Mouse (Mus musculus) heart, postnatal 0 days (tissue): ENCODE results near the gene Nr1i2. TPM values are rescaled to one million over a fixed set of nuclear protein-coding genes. Genes with fewer than 3 reads are reported as not detected.

Source experiments
- ATAC-seq: fragments of 200-750 bp; cut with Nextera tagmentation; 2 replicates; pipeline ENCODE4 v1.8.0; 2017; ENCODE audit warnings: low read depth, moderate number of reproducible peaks, moderate library complexity; ENCODE audit not compliant: insufficient read depth
- DNase-seq: peaks from one replicate; pipeline ENCODE4 v3.0.0-alpha.2; 2016; ENCODE audit warnings: low spot score
- H3K27ac ChIP-seq: fragments of 300-500 bp; sonication (generic); 2 replicates; pipeline ENCODE4 v1.5.1; 2014; ENCODE audit warnings: low read depth, mild to moderate bottlenecking
- H3K27me3 ChIP-seq: fragments of 300-500 bp; sonication (generic); 2 replicates; pipeline ENCODE4 v1.6.1; 2014; ENCODE audit warnings: low read length, mixed read lengths; ENCODE audit not compliant: control insufficient read depth, insufficient read depth
- H3K36me3 ChIP-seq: fragments of 300-500 bp; sonication (generic); replicated peaks from 2 replicates; pipeline ENCODE4 v1.6.1; 2014; ENCODE audit warnings: low read length, mixed read lengths; ENCODE audit not compliant: control insufficient read depth, insufficient read depth
- H3K4me1 ChIP-seq: fragments of 300-500 bp; sonication (generic); 2 replicates; pipeline ENCODE4 v1.6.1; 2014; ENCODE audit warnings: antibody characterized with exemption; ENCODE audit not compliant: control insufficient read depth, insufficient read depth
- H3K4me2 ChIP-seq: fragments of 300-500 bp; sonication (generic); 2 replicates; pipeline ENCODE4 v1.6.1; 2014; ENCODE audit warnings: low read depth, mild to moderate bottlenecking, low read length, moderate library complexity
- H3K4me3 ChIP-seq: fragments of 300-500 bp; sonication (generic); 2 replicates; pipeline ENCODE4 v1.5.1; 2014; ENCODE audit warnings: low read depth, low read length
- H3K9ac ChIP-seq: fragments of 300-500 bp; sonication (generic); replicated peaks from 2 replicates; pipeline ENCODE4 v1.6.1; 2014; ENCODE audit warnings: low read depth, low read length, mixed read lengths
- H3K9me3 ChIP-seq: fragments of 300-500 bp; sonication (generic); replicated peaks from 2 replicates; pipeline ENCODE4 v1.6.1; 2016; ENCODE audit warnings: low read length; ENCODE audit not compliant: control insufficient read depth
- CTCF ChIP-seq: IDR thresholded peaks from 2 replicates; pipeline ENCODE4 v1.5.1; 2016; ENCODE audit warnings: antibody characterized with exemption, control low read depth, low read depth
- EP300 ChIP-seq: IDR thresholded peaks from 2 replicates; pipeline ENCODE4 v1.6.1; 2016; ENCODE audit warnings: antibody characterized with exemption, low read depth
- WGBS: fragments of 180-500 bp; shearing (Covaris S2); extraction: QIAGEN DNeasy Blood & Tissue Kit; methylation state at CpG from one replicate; pipeline ENCODE4 v1.1.7; 2014; 5-methylcytosine and 5-hydroxymethylcytosine counted together
- polyA plus RNA-seq: library from polyadenylated mRNA; unstranded; fragments of >200 nt; fragmentation: Nextera tagmentation; extraction: Ambion mirVana; gene quantifications from 2 replicates; pipeline ENCODE4 v1.2.1, GENCODE M21; 2015
- total RNA-seq: library from RNA; depleted of rRNA; stranded (reverse); fragments of >200 nt; gene quantifications from 2 replicates; pipeline ENCODE4 v1.2.3, GENCODE M21; 2014; ENCODE audit warnings: low replicate concordance

The Nr1i2 gene
- total and polyA plus RNA-seq, 2 experiments from 2014 or later: not detected

DNA sequence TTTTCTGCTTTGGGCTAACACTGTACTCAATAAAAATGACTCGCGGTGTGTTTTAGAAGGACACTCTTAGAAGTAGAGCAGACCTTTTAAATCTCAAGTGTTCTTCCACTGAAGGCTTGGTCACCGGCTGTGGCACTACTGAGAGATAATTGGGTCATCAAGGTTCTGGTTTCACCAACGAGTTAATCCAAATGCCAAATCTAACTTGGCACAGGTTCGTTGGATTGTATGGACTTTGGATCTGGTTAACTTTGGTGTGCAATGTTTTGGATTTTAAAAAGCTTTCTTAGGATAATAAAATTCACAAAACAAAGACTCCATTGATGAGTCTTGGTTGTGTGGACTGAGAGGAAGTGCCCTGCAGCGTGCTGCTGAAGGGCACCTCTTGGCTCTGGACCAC lies 3.8 kb upstream of the Nr1i2 start:
- Histone ChIP-seq H3K4me3 (no peak overlapping the region), H3K9me3 (no peaks in the 10 kb centered on the region), H3K27me3 (no peaks in the 10 kb centered on the region), H3K27ac (no peak overlapping the region), H3K9ac (no peak overlapping the region), H3K36me3 (no peaks in the 10 kb centered on the region), H3K4me2 (no peak overlapping the region), H3K4me1 (no peaks in the 10 kb centered on the region)
- no peak for TF ChIP-seq CTCF
- TF ChIP-seq EP300: no peak
- WGBS: 82% methylated on average over 6 of the region's 6 CpGs
- ATAC-seq (no peak), DNase-seq (no peak)

DNA sequence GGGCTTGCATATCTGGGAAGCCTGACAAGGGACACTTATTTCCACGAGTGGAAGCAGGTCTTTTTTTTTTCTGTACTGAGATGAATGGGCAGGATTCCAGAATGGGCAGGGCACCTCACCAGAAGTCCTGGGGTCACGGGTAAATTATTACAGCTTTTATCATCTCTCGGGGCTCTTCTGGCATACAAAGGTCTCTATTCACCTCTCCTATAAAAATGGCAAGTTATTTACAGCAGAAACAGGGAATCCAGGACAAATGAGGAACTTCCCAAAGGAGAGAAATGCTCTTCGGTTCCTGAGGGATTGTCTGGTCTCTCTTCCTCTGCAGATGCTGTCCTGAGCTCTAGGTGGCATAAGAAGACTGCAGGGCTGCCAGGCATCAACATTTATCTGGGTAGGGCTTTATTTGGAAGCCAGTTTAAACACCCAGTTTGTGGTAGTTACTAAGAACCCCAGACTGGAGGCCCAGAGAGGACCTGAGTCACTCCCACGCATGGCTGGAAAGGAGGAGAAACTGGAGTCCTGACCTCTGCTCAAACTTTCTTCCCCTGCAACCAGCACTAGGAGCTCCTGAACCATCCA lies 816 bp upstream of the Nr1i2 start:
- H3K4me3 ChIP-seq: no peak overlapping the region
- WGBS: 30% methylated on average over 5 of the region's 5 CpGs
- H3K36me3 ChIP-seq: no peaks in the 10 kb centered on the region
- DNase-seq (no peak), ATAC-seq (no peak)
- no peaks in the 10 kb centered on the region for H3K27me3 ChIP-seq
- TF ChIP-seq CTCF: peak; percentile 55
- no peak for TF ChIP-seq EP300
- H3K4me1 ChIP-seq: no peaks in the 10 kb centered on the region
- H3K9ac ChIP-seq: no peak overlapping the region
- H3K9me3 ChIP-seq: no peaks in the 10 kb centered on the region
- H3K4me2 ChIP-seq: no peak overlapping the region
- H3K27ac ChIP-seq: no peak overlapping the region

DNA sequence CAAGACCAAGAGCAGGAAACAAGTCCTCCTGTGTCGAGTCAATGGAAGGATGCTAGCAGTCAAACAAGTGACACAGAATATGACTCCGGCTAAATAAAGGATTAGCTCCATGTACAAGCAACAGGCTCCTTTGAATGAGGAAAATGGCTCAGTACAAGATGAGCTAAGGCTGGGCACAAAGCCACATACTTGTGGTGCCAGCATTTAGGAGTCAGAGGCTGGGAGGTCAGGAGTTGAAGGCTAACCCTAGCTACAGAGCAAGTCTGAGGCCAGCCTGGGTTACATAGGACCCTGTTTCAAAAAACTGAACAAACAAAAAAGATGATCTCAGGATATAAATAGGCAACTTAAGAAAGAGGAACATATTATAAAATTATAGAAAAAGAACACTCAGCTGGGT lies 4.5 kb downstream of the Nr1i2 start:
- H3K9me3 ChIP-seq: no peaks in the 10 kb centered on the region
- H3K36me3 ChIP-seq: no peaks in the 10 kb centered on the region
- H3K4me3 ChIP-seq: no peak overlapping the region
- no peak overlapping the region for H3K27ac ChIP-seq
- no peak overlapping the region for H3K9ac ChIP-seq
- no peak overlapping the region for H3K4me2 ChIP-seq
- WGBS: 39% methylated on average over 2 of the region's 2 CpGs
- no peak for ATAC-seq
- H3K4me1 ChIP-seq: no peaks in the 10 kb centered on the region
- no peak for DNase-seq
- TF ChIP-seq EP300 (no peak), CTCF (no peak)
- no peaks in the 10 kb centered on the region for H3K27me3 ChIP-seq

DNA sequence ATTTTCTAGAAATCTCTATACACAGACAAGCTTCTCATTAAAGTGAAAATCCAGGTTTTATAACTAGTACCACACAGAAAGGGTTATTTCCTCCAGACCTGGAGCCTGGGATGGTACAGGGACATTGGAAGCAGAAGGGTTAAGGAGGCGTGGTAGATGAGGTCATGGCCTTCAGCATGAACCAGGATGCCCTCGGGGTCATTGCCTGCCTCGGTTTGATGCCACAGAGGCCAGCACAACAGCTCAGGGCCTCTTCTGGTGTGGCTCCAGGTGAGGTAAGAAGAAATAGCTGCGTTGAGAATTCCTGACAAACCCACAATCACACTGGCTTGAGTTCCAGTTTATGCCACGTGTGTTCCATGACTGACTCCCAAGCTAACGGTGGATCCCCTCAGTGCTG lies 5.8 kb downstream of the Nr1i2 start:
- Histone ChIP-seq H3K9ac (no peak overlapping the region), H3K9me3 (no peaks in the 10 kb centered on the region), H3K27ac (no peak overlapping the region), H3K27me3 (no peaks in the 10 kb centered on the region), H3K36me3 (no peaks in the 10 kb centered on the region), H3K4me1 (no peaks in the 10 kb centered on the region), H3K4me3 (no peak overlapping the region), H3K4me2 (no peak overlapping the region)
- TF ChIP-seq EP300 (no peak), CTCF (no peak)
- ATAC-seq: no peak
- WGBS: 33% methylated on average over 6 of the region's 6 CpGs
- DNase-seq: no peak

DNA sequence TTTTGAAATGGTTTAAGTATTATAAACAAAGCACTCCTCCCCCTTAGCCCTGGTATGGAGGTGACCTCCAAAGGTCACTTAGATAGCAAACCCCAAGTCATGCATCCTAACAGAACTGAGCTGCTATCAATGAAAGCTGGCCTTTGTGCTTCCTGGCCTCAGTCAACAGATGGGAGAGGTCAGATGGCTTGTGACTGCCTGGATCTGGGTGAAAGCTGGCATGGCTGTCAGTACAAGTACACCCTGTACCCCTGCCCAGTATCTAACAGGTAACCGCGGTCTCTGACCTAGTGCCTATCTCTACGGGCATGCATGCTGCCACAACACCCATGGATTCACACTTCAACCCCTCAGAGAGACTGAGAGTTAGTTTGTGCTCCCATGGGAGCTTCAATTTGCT lies 6.9 kb downstream of the Nr1i2 start:
- TF ChIP-seq EP300 (no peak), CTCF (no peak)
- Histone ChIP-seq H3K9me3 (no peaks in the 10 kb centered on the region), H3K36me3 (no peaks in the 10 kb centered on the region), H3K9ac (no peak overlapping the region), H3K4me1 (no peaks in the 10 kb centered on the region), H3K27ac (no peak overlapping the region), H3K4me3 (no peak overlapping the region), H3K4me2 (no peak overlapping the region), H3K27me3 (no peaks in the 10 kb centered on the region)
- DNase-seq (no peak), ATAC-seq (no peak)
- WGBS: 81% methylated on average over 3 of the region's 3 CpGs

DNA sequence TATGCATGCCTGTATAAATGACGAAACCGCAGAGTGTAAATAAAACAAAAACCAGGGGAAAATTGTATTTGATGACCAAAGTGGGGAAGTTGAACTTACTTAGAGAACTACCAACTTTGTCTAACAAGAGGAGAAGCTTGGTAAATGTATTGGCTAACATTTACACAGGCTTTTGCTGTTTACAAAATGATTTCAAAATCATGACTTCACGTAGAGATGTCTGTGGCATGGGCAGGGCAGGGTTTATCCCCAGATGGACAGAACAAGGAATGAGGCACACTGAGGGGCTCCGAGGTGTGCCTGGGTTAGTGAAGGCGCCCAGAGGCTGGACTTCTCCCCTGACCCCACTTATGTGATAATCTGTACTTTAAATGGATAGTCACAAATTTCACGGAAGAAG lies 7.3 kb downstream of the Nr1i2 start:
- no peaks in the 10 kb centered on the region for H3K36me3 ChIP-seq
- H3K4me1 ChIP-seq: no peaks in the 10 kb centered on the region
- H3K4me2 ChIP-seq: no peak overlapping the region
- no peak for DNase-seq
- WGBS: 80% methylated on average over 6 of the region's 6 CpGs
- TF ChIP-seq EP300: no peak
- TF ChIP-seq CTCF: no peak
- no peak overlapping the region for H3K27ac ChIP-seq
- no peak for ATAC-seq
- H3K4me3 ChIP-seq: no peak overlapping the region
- no peak overlapping the region for H3K9ac ChIP-seq
- no peaks in the 10 kb centered on the region for H3K27me3 ChIP-seq
- H3K9me3 ChIP-seq: no peaks in the 10 kb centered on the region
